Mouse (Mus musculus): Measurements from ENCODE around the gene Odf3b.

Gene Odf3b

GRCm38 (mm10) chr15:89336422-89336821, 42.7 kb downstream of the Odf3b start:
- DNase-seq (ENCODE audit: low read depth, low spot score): no peak

GRCm38 (mm10) chr15:89334774-89335537, 44.1 kb downstream of the Odf3b start:
- DNase-seq (ENCODE audit: low read depth, low spot score): no peak

DNA sequence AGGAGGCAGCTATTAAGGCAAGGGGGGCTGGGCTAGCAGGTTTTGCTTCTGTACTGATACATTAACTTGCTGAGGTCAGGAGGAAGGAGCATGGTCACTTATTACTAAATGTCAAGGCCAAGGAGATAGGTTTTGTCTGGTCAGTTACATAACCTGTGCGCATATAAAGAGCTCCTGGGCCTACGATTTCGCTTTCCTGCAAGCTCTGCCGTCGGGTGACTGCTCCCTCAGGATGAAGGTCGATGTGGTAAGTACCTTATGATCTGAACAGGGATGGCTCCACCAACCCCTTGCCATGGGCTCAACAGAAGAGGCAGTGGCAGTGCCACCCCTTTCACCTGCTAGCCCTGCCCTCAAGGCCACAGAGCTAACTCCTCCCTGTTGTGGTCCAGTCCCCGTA, 44.8 kb downstream of the Odf3b start, which contains the start of gene Miox:
Gene Miox, plus strand, starts transcription at position 128 of the 400 bp plus-strand sequence.
- no peak for DNase-seq (ENCODE audit: low read depth, low spot score)
